Mouse (Mus musculus) MEL (cell line): Measurements from ENCODE around the gene Anapc5. TPM values are rescaled to one million over a fixed set of nuclear protein-coding genes. Genes with fewer than 3 reads are reported as not detected.
A peak's percentile ranks its signal among the peaks of the same experiment; 100 is the strongest.

ENCODE experiments used
- DNase-seq: peaks from one replicate; pipeline ENCODE4 v3.0.0; 2011; ENCODE audit warnings: low read depth, low spot score
- H3K27ac ChIP-seq: 2 replicates; pipeline ENCODE4 v1.5.1; 2012; ENCODE audit warnings: low read depth, mild to moderate bottlenecking, control low read depth, low read length, moderate library complexity; ENCODE audit not compliant: control insufficient read depth
- H3K27me3 ChIP-seq, 2 experiments: fragments of 150-350 bp in 1 of 2; sonication (generic) in 1 of 2; 2 replicates each; pipeline ENCODE4 v1.6.1; 2012; ENCODE audit warnings: low read length in 2 of 2, mild to moderate bottlenecking in 2 of 2, improper control_type of control experiment in 1 of 2, moderate library complexity in 1 of 2; ENCODE audit not compliant: insufficient read depth in 2 of 2, control insufficient read depth in 1 of 2
- H3K36me3 ChIP-seq, 2 experiments: 2 replicates each; pipeline ENCODE4 v1.6.1; 2012 to 2014; ENCODE audit warnings: low read length in 2 of 2, improper control_type of control experiment in 1 of 2, inconsistent platforms in 1 of 2, mild to moderate bottlenecking in 1 of 2; ENCODE audit not compliant: insufficient read depth in 2 of 2, control insufficient read depth in 1 of 2
- H3K4me1 ChIP-seq, 2 experiments: fragments of 150-350 bp in 1 of 2; sonication (generic) in 1 of 2; 2 replicates each; pipeline ENCODE4 v1.6.1; 2012; ENCODE audit warnings: low read length in 2 of 2, improper control_type of control experiment in 1 of 2, mild to moderate bottlenecking in 1 of 2; ENCODE audit not compliant: insufficient read depth in 2 of 2, control insufficient read depth in 1 of 2
- H3K4me3 ChIP-seq, 2 experiments: fragments of 150-350 bp in 1 of 2; sonication (generic) in 1 of 2; 2 replicates each; pipeline ENCODE4 v1.5.1; 2012; ENCODE audit warnings: low read depth in 2 of 2, low read length in 2 of 2, mild to moderate bottlenecking in 2 of 2, moderate library complexity in 2 of 2, control low read depth in 1 of 2, improper control_type of control experiment in 1 of 2; ENCODE audit not compliant: control insufficient read depth in 1 of 2, insufficient read depth in 1 of 2
- H3K79me2 ChIP-seq: 2 replicates; pipeline ENCODE4 v1.6.1; 2012; ENCODE audit warnings: mild to moderate bottlenecking, low read length, moderate library complexity; ENCODE audit not compliant: control insufficient read depth, poor library complexity, insufficient read depth
- H3K9ac ChIP-seq: 2 replicates; pipeline ENCODE4 v1.6.1; 2012; ENCODE audit warnings: low read depth, mild to moderate bottlenecking, control low read depth, low read length, moderate library complexity; ENCODE audit not compliant: control insufficient read depth, poor library complexity, severe bottlenecking
- H3K9me3 ChIP-seq: fragments of 150-350 bp; sonication (generic); replicated peaks from 2 replicates; pipeline ENCODE4 v1.6.1; 2012; ENCODE audit warnings: mild to moderate bottlenecking, low read length, improper control_type of control experiment, moderate library complexity; ENCODE audit not compliant: insufficient read depth
- BHLHE40 ChIP-seq: IDR thresholded peaks from 2 replicates; pipeline ENCODE4 v1.6.1; 2012; ENCODE audit warnings: low read depth, mild to moderate bottlenecking, inconsistent platforms, low read length, improper control_type of control experiment, borderline replicate concordance
- CHD1 ChIP-seq: IDR thresholded peaks from 2 replicates; pipeline ENCODE4 v1.6.1; 2012; ENCODE audit warnings: low read depth, mild to moderate bottlenecking, inconsistent platforms, low read length, improper control_type of control experiment
- EP300 ChIP-seq, 2 experiments: IDR thresholded peaks; 2 replicates each; pipeline ENCODE4 v1.6.1; 2011; ENCODE audit warnings: improper control_type of control experiment in 2 of 2, low read length in 2 of 2, low read depth in 1 of 2, mild to moderate bottlenecking in 1 of 2
- GATA1 ChIP-seq: IDR thresholded peaks from 2 replicates; pipeline ENCODE4 v1.6.1; 2011; ENCODE audit warnings: low read depth, low read length, improper control_type of control experiment
- KAT2A ChIP-seq: conservative IDR thresholded peaks from 2 replicates; pipeline ENCODE4 v1.6.1; 2012; ENCODE audit warnings: low read depth, low read length, improper control_type of control experiment, inconsistent platforms
- MEF2A ChIP-seq: IDR thresholded peaks from 2 replicates; pipeline ENCODE4 v1.6.1; 2014; ENCODE audit warnings: low read depth, mild to moderate bottlenecking, inconsistent platforms, low read length, improper control_type of control experiment; ENCODE audit not compliant: poor library complexity, insufficient replicate concordance, severe bottlenecking; ENCODE audit errors: extremely low read depth
- MYC ChIP-seq: IDR thresholded peaks from 2 replicates; pipeline ENCODE4 v1.6.1; 2011; ENCODE audit warnings: low read depth, mild to moderate bottlenecking, low read length, improper control_type of control experiment, moderate library complexity
- NRF1 ChIP-seq: IDR thresholded peaks from 2 replicates; pipeline ENCODE4 v1.6.1; 2014; ENCODE audit warnings: low read depth, mild to moderate bottlenecking, inconsistent platforms, low read length, improper control_type of control experiment, moderate library complexity; ENCODE audit not compliant: poor library complexity, insufficient read depth, severe bottlenecking
- POLR2A ChIP-seq, 2 experiments: IDR thresholded peaks; 2 replicates each; pipeline ENCODE4 v1.6.1; 2011 to 2012; ENCODE audit warnings: low read length in 2 of 2, mild to moderate bottlenecking in 2 of 2, control low read depth in 1 of 2, improper control_type of control experiment in 1 of 2, low read depth in 1 of 2, moderate library complexity in 1 of 2; ENCODE audit not compliant: control insufficient read depth in 1 of 2, insufficient read depth in 1 of 2, poor library complexity in 1 of 2
- POLR2AphosphoS2 ChIP-seq: IDR thresholded peaks from 2 replicates; pipeline ENCODE4 v1.6.1; 2011; ENCODE audit warnings: low read length, improper control_type of control experiment
- POLR2AphosphoS5 ChIP-seq: IDR thresholded peaks from 2 replicates; pipeline ENCODE4 v1.6.1; 2012; ENCODE audit warnings: low read depth, borderline replicate concordance, mild to moderate bottlenecking, inconsistent platforms, low read length, moderate library complexity, mixed read lengths
- SIN3A ChIP-seq: IDR thresholded peaks from 2 replicates; pipeline ENCODE4 v1.6.1; 2012; ENCODE audit warnings: low read length, improper control_type of control experiment, inconsistent platforms
- ZMIZ1 ChIP-seq: IDR thresholded peaks from 2 replicates; pipeline ENCODE4 v1.6.1; 2012; ENCODE audit warnings: low read depth, mild to moderate bottlenecking, inconsistent platforms, low read length, improper control_type of control experiment, moderate library complexity
- ZNF384 ChIP-seq: IDR thresholded peaks from 2 replicates; pipeline ENCODE4 v1.6.1; 2012; ENCODE audit warnings: low read depth, mild to moderate bottlenecking, inconsistent platforms, low read length, improper control_type of control experiment
- polyA plus RNA-seq, 2 experiments: library from polyadenylated mRNA; stranded (reverse) in 1 of 2; unstranded in 1 of 2; fragments of >175 nt in 1 of 2; fragments of >200 nt in 1 of 2; gene quantifications; 2 replicates each; pipeline versions ENCODE4 v1.2.1 to v1.2.4; 2012; ENCODE audit warnings: low replicate concordance in 2 of 2, low read depth in 1 of 2; ENCODE audit not compliant: insufficient read length in 2 of 2, insufficient read depth in 1 of 2, missing spikeins in 1 of 2
- total RNA-seq: library from RNA; depleted of rRNA; stranded (reverse); fragments of 300-350 nt; gene quantifications from 2 replicates; pipeline ENCODE4 v1.2.3, GENCODE M21; 2012

The Anapc5 gene
- total and polyA plus RNA-seq, 3 experiments: 244 to 390 TPM; not detected in 1

- peak overlapping the region; percentile 63 to 71 for H3K4me3 ChIP-seq
- no peaks in the 10 kb centered on the region for H3K27me3 ChIP-seq
- peak overlapping the region; percentile 67 for H3K9ac ChIP-seq
- peaks cover 11 to 17% of the 10 kb centered on the region in 2 experiments for H3K36me3 ChIP-seq
- TF ChIP-seq CHD1 (no peak), POLR2AphosphoS5 (peak; percentile 11; the same call in 1 of the 2 replicates), ZNF384 (peak; percentile 97), MYC (peak; percentile 38), POLR2AphosphoS2 (no peak; the same call in 1 of the 2 replicates), ZMIZ1 (0 out of 2 replicates have a peak, but pooled peaks have one; percentile 27), SIN3A (peak; percentile 44; the same call in 1 of the 2 replicates), BHLHE40 (peak; percentile 5; the same call in 1 of the 2 replicates), NRF1 (no peak), KAT2A (no peak), EP300 (IDR thresholded peaks at IDR 0.05; ENCODE audit: low read depth in 1 of 2, low read length in 2 of 2) (0 out of 4 replicates have a peak, but pooled peaks of 1 of the 2 experiments have one; percentile 19)
- no peak for DNase-seq
- peaks cover 8% of the 10 kb centered on the region for H3K79me2 ChIP-seq
- no peaks in the 10 kb centered on the region for H3K9me3 ChIP-seq
- H3K27ac ChIP-seq: peak overlapping the region; percentile 58
- H3K4me1 ChIP-seq: peaks cover 12 to 17% of the 10 kb centered on the region in 2 experiments
These were observed 366 bp upstream of the Anapc5 start for GRCm38 (mm10) chr5:122821524-122821885.

GRCm38 (mm10) chr5:122812699-122813098, 8.4 kb downstream of the Anapc5 start:
- Histone ChIP-seq H3K36me3 (peaks cover 6 to 22% of the 10 kb centered on the region in 2 experiments; a peak in 3 of 4 replicates), H3K4me3 (no peak overlapping the region), H3K79me2 (no peaks in the 10 kb centered on the region), H3K27me3 (no peaks in the 10 kb centered on the region), H3K4me1 (peaks cover 2 to 4% of the 10 kb centered on the region in 2 experiments; a peak in 2 of 4 replicates), H3K9ac (no peak overlapping the region), H3K27ac (no peak overlapping the region), H3K9me3 (no peaks in the 10 kb centered on the region)
- TF ChIP-seq POLR2A (IDR thresholded peaks at IDR 0.05; ENCODE audit: control insufficient read depth in 1 of 2, insufficient read depth in 1 of 2, low read depth in 1 of 2, low read length in 2 of 2, poor library complexity in 1 of 2) (0 out of 4 replicates have a peak, but pooled peaks of 1 of the 2 experiments have one; percentile 23), GATA1 (peak; percentile 46), MEF2A (no peak)
- no peak for DNase-seq
